Mouse (Mus musculus): ENCODE measurements around the gene Pawr.

GRCm38 (mm10) chr10:108436365-108436764 lies 104.4 kb downstream of the Pawr start:
- TF ChIP-seq CHD2 (IDR thresholded peaks at IDR 0.05; ENCODE audit: low read depth, low read length) (no peak), ZC3H11A (IDR thresholded peaks at IDR 0.05; ENCODE audit: borderline replicate concordance, low read depth, low read length) (no peak), MAFK (IDR thresholded peaks at IDR 0.05; ENCODE audit: insufficient read depth, low read depth, low read length) (no peak), ZNF384 (IDR thresholded peaks at IDR 0.05; ENCODE audit: low read depth, low read length) (no peak)
